Mouse (Mus musculus) embryonic facial prominence, embryonic 11.5 days (tissue): Measurements from ENCODE around the gene Racgap1. TPM values are rescaled to one million over a fixed set of nuclear protein-coding genes. Genes with fewer than 3 reads are reported as not detected.

Experiments used
- ATAC-seq: fragments of 200-750 bp; cut with Nextera tagmentation; replicated peaks from 2 replicates; pipeline ENCODE4 v1.8.0; 2017; ENCODE audit warnings: low read depth; ENCODE audit not compliant: insufficient number of reproducible peaks, low FRiP score, low TSS enrichment
- DNase-seq: peaks from one replicate; pipeline ENCODE4 v3.0.0-alpha.2; 2015; ENCODE audit warnings: low spot score
- H3K27ac ChIP-seq: fragments of 300-500 bp; sonication (generic); replicated peaks from 2 replicates; pipeline ENCODE4 v1.5.1; 2014; ENCODE audit warnings: mild to moderate bottlenecking, low read depth, low read length, control low read depth
- H3K27me3 ChIP-seq: fragments of 300-500 bp; sonication (generic); 2 replicates; pipeline ENCODE4 v1.6.1; 2014; ENCODE audit warnings: mild to moderate bottlenecking, low read length, moderate library complexity, mixed read lengths; ENCODE audit not compliant: control insufficient read depth, insufficient read depth
- H3K36me3 ChIP-seq: fragments of 300-500 bp; sonication (generic); replicated peaks from 2 replicates; pipeline ENCODE4 v1.6.1; 2014; ENCODE audit warnings: low read depth, mild to moderate bottlenecking, low read length, moderate library complexity, mixed read lengths; ENCODE audit not compliant: control insufficient read depth, insufficient read depth
- H3K4me1 ChIP-seq: fragments of 300-500 bp; sonication (generic); 2 replicates; pipeline ENCODE4 v1.6.1; 2014; ENCODE audit warnings: low read length, mixed read lengths; ENCODE audit not compliant: control insufficient read depth, insufficient read depth
- H3K4me2 ChIP-seq: fragments of 300-500 bp; sonication (generic); 2 replicates; pipeline ENCODE4 v1.6.1; 2014; ENCODE audit warnings: low read depth, mild to moderate bottlenecking, control low read depth, low read length, moderate library complexity
- H3K4me3 ChIP-seq: fragments of 300-500 bp; sonication (generic); 2 replicates; pipeline ENCODE4 v1.5.1; 2014; ENCODE audit warnings: low read depth, low read length, control low read depth
- H3K9ac ChIP-seq: fragments of 300-500 bp; sonication (generic); replicated peaks from 2 replicates; pipeline ENCODE4 v1.6.1; 2014; ENCODE audit warnings: mild to moderate bottlenecking, control low read depth, low read length
- H3K9me3 ChIP-seq: fragments of 300-500 bp; sonication (generic); replicated peaks from 2 replicates; pipeline ENCODE4 v1.6.1; 2016; ENCODE audit warnings: mild to moderate bottlenecking, low read length, inconsistent platforms, mixed read lengths; ENCODE audit not compliant: control insufficient read depth
- WGBS: fragments of 180-500 bp; shearing (Covaris S2); extraction: QIAGEN DNeasy Blood & Tissue Kit; methylation state at CpG from one replicate; pipeline ENCODE4 v1.1.7; 2014; 5-methylcytosine and 5-hydroxymethylcytosine counted together
- polyA plus RNA-seq: library from polyadenylated mRNA; unstranded; fragments of >200 nt; fragmentation: Nextera tagmentation; extraction: Ambion mirVana; gene quantifications from 2 replicates; pipeline ENCODE4 v1.2.1, GENCODE M21; 2014

Gene Racgap1
- polyA plus RNA-seq, 1 experiment from 2014 or later, result 152 TPM

DNA sequence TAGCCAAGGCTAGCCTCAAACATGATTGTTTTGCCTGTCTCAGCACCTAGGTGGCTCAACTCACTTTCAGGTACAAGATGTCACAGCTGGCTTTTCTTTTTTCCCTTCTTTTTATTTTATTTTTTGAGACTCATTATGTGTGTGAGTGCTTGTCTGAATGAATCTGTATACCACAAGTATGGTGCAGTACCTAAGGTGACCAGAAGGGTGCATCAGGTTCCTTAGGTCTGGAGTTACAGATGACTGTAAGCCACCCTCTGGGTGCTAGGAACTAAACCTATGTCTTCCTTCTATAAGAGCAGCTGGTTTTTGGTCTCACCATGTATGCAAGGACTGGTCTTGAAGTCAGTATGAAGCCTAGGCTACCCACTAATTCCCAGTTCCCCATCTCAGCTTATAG lies 19.8 kb downstream of the Racgap1 start:
- H3K9ac ChIP-seq, result no peak overlapping the region
- H3K4me2 ChIP-seq, result no peak overlapping the region
- H3K9me3 ChIP-seq, result no peaks in the 10 kb centered on the region
- no peak overlapping the region for H3K27ac ChIP-seq
- H3K27me3 ChIP-seq, result no peaks in the 10 kb centered on the region
- DNase-seq (no peak), ATAC-seq (no peak)
- no peaks in the 10 kb centered on the region for H3K4me1 ChIP-seq
- no peak overlapping the region for H3K4me3 ChIP-seq
- H3K36me3 ChIP-seq, result peaks cover 36% of the 10 kb centered on the region

DNA sequence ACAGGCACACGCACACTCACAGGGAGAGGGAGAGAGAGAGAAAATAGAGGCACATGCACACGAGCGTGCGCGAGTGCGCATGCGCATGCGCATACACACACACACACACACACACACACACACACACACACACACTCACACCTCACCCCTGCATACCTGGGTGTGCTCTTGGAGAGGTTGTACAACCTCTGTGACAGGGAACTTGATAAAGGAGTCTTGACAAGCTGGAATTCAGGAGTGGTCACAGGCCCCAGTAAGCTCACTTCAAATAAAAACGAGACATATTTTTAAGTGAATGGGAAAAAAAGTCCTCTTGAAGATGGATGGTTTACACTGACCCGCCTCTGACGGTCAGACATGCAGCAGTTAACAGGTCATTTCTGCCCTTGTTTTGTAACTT lies 29.4 kb downstream of the Racgap1 start:
- Histone ChIP-seq H3K36me3 (peaks cover 11% of the 10 kb centered on the region), H3K27ac (no peak overlapping the region), H3K9ac (no peak overlapping the region), H3K27me3 (no peaks in the 10 kb centered on the region), H3K4me3 (no peak overlapping the region), H3K4me1 (no peaks in the 10 kb centered on the region), H3K9me3 (no peaks in the 10 kb centered on the region), H3K4me2 (no peak overlapping the region)
- no peak for ATAC-seq
- no peak for DNase-seq
- WGBS, result 93% methylated on average over 11 of the region's 11 CpGs

DNA sequence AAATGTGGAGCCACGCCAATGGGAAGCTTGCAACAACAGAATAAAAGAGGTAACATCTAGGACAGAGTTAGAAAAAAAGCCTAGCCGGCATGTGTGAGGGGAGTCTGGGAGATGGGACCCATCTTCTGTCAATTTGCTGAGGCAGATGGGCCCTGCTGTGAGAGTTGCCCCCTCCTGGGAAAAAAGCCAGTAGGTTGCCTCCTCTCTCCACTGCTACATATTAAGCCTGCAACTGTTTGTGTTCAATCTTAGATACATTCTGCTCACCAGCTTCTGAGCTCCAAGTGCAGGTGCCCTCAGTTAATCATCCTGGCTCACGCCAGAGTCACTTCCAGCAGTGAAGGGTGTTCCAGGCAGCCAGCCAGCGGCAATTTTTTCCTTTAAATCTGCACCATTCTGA lies 31.6 kb downstream of the Racgap1 start:
- Histone ChIP-seq H3K4me2 (no peak overlapping the region), H3K9ac (no peak overlapping the region), H3K36me3 (peaks cover 5% of the 10 kb centered on the region), H3K9me3 (no peaks in the 10 kb centered on the region), H3K27ac (no peak overlapping the region), H3K4me1 (no peaks in the 10 kb centered on the region), H3K4me3 (no peak overlapping the region), H3K27me3 (peaks cover under 1% of the 10 kb centered on the region; the same call in 1 of the 2 replicates)
- WGBS, result 89% methylated on average over 4 of the region's 4 CpGs
- DNase-seq (no peak), ATAC-seq (no peak)

DNA sequence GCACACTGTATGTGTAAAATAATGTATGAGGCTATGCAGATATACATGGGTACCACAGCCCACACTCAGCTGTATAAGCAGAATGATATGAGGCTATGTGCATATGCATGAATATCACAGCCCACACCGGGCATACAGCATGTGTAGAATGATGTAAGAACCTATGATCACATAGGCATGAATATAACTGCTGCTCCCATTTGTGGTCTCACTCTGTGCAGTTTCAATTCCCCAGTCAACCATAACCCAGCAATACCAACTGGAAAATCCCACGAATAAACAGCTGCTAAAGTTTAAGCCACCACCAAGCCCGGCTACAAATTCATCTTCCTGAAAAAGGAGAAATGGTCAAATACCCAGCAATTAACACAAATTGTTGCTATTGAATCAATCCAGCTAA lies 32.9 kb downstream of the Racgap1 start:
- Histone ChIP-seq H3K9me3 (no peaks in the 10 kb centered on the region), H3K36me3 (peaks cover 4% of the 10 kb centered on the region), H3K27ac (no peak overlapping the region), H3K9ac (no peak overlapping the region), H3K4me3 (no peak overlapping the region), H3K27me3 (peaks cover 2% of the 10 kb centered on the region; the same call in 1 of the 2 replicates), H3K4me2 (no peak overlapping the region), H3K4me1 (no peaks in the 10 kb centered on the region)
- WGBS, result 91% methylated on average over 3 of the region's 3 CpGs
- DNase-seq (no peak), ATAC-seq (no peak)

DNA sequence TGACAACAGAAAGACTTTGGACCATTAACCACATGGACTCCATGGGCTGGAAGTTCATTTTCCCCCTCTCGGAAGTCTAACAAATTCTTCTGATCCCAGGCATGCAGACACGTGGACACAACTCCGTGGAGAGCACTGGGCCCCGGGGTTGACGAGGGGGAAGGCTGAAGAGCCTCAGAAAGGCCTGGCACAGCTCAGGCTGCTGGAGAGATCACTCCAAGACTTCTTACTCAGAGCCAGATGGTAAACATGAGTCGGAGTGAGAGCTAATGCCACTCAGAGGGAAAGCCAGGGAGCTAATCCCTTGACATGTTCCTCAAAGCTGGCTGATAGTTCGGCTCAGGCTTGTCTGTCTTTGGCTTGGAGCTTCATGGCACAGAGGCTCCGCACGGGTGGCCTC lies 36.2 kb downstream of the Racgap1 start:
- peaks cover 2% of the 10 kb centered on the region; the same call in 1 of the 2 replicates for H3K27me3 ChIP-seq
- 47% methylated on average over 9 of the region's 9 CpGs for WGBS
- no peak for ATAC-seq

DNA sequence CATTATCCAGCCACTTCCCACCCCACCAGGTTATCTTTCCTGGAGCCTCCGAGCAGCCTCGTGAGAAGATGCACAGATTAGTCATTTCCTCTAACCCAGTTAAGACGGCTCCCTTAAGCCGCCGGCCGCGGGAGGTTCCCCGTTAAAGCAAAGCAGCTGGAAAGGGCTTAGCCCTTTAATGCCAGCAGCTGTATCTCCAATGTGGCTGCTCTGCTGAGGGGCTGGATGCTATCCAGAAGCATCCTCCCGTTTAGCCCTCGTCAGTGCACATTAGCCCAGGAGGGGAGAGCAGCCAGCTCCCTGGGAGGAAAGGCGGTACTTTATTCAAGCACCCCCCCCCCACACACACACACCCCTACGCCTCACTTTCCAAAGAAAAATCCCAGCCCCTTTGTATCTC lies 36.7 kb downstream of the Racgap1 start:
- H3K4me2 ChIP-seq, result no peak overlapping the region
- 9% methylated on average over 12 of the region's 12 CpGs for WGBS

More for the DNA sequence above, 36.2 kb downstream of the Racgap1 start:
- H3K9ac ChIP-seq, result no peak overlapping the region
- no peaks in the 10 kb centered on the region for H3K36me3 ChIP-seq
- H3K4me2 ChIP-seq, result no peak overlapping the region
- H3K9me3 ChIP-seq, result no peaks in the 10 kb centered on the region
- no peaks in the 10 kb centered on the region; the same call in 1 of the 2 replicates for H3K4me1 ChIP-seq
- H3K4me3 ChIP-seq, result no peak overlapping the region
- peak; percentile 38 for DNase-seq
- no peak overlapping the region for H3K27ac ChIP-seq

DNA sequence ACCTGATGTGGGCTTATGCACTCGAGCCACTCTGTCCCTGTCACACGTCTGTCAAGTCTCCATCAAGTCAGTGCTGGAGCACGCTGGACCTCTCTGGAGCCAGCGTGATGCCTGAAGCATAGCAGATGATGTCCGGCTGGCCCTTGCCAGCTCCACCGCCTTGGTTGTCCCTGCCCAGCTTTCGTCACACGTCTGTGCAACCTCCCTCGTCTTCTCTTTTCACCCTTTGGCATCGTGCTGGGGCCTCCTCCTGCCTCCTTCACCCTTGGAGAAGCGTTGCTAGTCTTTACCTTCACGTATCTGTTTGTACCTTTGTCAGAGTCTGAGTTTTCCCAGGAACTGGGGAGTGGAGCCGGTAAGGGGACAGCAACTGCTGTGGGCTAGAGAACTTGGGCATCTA lies 37.2 kb downstream of the Racgap1 start:
- Histone ChIP-seq H3K27me3 (peaks cover 2% of the 10 kb centered on the region; the same call in 1 of the 2 replicates), H3K4me3 (no peak overlapping the region), H3K4me1 (no peaks in the 10 kb centered on the region; the same call in 1 of the 2 replicates), H3K9me3 (no peaks in the 10 kb centered on the region), H3K27ac (no peak overlapping the region), H3K9ac (no peak overlapping the region), H3K4me2 (no peak overlapping the region), H3K36me3 (no peaks in the 10 kb centered on the region)
- DNase-seq (no peak), ATAC-seq (no peak)
- 72% methylated on average over 13 of the region's 13 CpGs for WGBS

More for the DNA sequence above, 36.7 kb downstream of the Racgap1 start:
- no peaks in the 10 kb centered on the region; the same call in 1 of the 2 replicates for H3K4me1 ChIP-seq
- 0 out of 2 replicates have a peak, but pooled peaks have one; percentile 9 for ATAC-seq
- peaks cover 2% of the 10 kb centered on the region; the same call in 1 of the 2 replicates for H3K27me3 ChIP-seq
- H3K9me3 ChIP-seq, result no peaks in the 10 kb centered on the region
- no peaks in the 10 kb centered on the region for H3K36me3 ChIP-seq
- DNase-seq, result peak; percentile 53
- H3K27ac ChIP-seq, result no peak overlapping the region
- no peak overlapping the region for H3K9ac ChIP-seq
- no peak overlapping the region for H3K4me3 ChIP-seq

DNA sequence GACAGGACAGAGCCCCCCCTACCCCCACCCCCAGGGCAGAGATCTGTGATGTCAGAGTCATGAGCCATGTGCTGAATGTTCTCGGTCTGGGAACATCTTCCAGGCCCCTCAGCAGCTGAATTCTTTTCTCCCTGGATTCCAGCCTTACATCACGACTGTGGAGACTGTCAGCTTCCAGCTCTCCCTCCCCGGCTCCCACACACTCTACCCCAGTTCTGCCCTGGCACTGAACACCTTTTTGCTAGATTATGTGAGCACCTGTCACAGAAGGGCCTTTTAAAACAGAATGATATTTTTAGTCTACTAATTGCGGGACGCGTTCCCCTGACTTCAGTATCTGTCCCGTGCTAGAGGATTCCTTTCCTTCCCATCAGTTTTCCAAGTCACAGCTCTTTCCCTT lies 39.9 kb downstream of the Racgap1 start:
- no peaks in the 10 kb centered on the region for H3K36me3 ChIP-seq
- H3K4me3 ChIP-seq, result no peak overlapping the region
- H3K27ac ChIP-seq, result no peak overlapping the region
- 66% methylated on average over 7 of the region's 7 CpGs for WGBS
- ATAC-seq (no peak), DNase-seq (no peak)
- no peaks in the 10 kb centered on the region for H3K9me3 ChIP-seq
- H3K4me2 ChIP-seq, result no peak overlapping the region
- no peak overlapping the region for H3K9ac ChIP-seq
- peaks cover 4% of the 10 kb centered on the region; the same call in 1 of the 2 replicates for H3K27me3 ChIP-seq
- H3K4me1 ChIP-seq, result peaks cover 9% of the 10 kb centered on the region
